Mouse (Mus musculus) liver, embryonic 14.5 days (tissue): ENCODE measurements around the gene Shisa6.

Experiments
- CTCF ChIP-seq: IDR thresholded peaks from 2 replicates; pipeline ENCODE4 v1.5.1; 2016; ENCODE audit warnings: antibody characterized with exemption, low read depth, control low read depth
- EP300 ChIP-seq: IDR thresholded peaks from 2 replicates; pipeline ENCODE4 v1.6.1; 2016; ENCODE audit warnings: antibody characterized with exemption, low read depth

GRCm38 (mm10) chr11:66366809-66367685 lies 158.7 kb downstream of the Shisa6 start:
- TF ChIP-seq CTCF (no peak), EP300 (no peak)
